Mouse (Mus musculus): ENCODE measurements around the gene Spata18. TPM values are rescaled to one million over a fixed set of nuclear protein-coding genes. Genes with fewer than 3 reads are reported as not detected.

The Spata18 gene
- polyA plus RNA-seq, 1 experiment from 2014 or later = 2.8 TPM

DNA sequence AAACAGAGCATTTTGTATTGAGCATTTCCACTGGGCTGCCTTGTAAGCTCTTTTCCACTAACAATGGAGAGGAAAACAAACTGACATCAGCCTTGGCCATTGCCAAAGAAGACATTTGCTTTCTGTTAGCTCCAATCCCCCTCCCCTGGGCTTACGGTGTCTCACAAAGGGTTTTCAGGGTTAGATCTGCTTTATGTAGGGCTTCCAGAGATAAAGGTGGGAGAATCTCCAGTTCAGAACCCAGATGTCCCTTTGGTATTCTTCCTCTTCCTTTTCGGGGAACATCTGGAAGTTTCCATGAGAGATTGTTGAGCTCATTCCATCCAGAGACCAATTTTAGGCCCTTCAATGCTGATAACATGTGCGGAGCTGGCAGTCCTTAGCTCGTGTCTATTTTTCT, 74.8 kb downstream of the Spata18 start:
- Histone ChIP-seq H3K4me2 (no peak overlapping the region), H3K4me3 (no peak overlapping the region), H3K27ac (no peak overlapping the region), H3K36me3 (no peaks in the 10 kb centered on the region), H3K4me1 (peaks cover 11% of the 10 kb centered on the region; the same call in 1 of the 2 replicates), H3K9ac (no peak overlapping the region), H3K27me3 (peaks cover 11% of the 10 kb centered on the region; the same call in 1 of the 2 replicates), H3K9me3 (no peaks in the 10 kb centered on the region)
- ATAC-seq (ENCODE audit: borderline replicate concordance, extremely low read depth, low FRiP score, low TSS enrichment) = no peak
- WGBS = 80% methylated on average over 4 of the region's 4 CpGs

DNA sequence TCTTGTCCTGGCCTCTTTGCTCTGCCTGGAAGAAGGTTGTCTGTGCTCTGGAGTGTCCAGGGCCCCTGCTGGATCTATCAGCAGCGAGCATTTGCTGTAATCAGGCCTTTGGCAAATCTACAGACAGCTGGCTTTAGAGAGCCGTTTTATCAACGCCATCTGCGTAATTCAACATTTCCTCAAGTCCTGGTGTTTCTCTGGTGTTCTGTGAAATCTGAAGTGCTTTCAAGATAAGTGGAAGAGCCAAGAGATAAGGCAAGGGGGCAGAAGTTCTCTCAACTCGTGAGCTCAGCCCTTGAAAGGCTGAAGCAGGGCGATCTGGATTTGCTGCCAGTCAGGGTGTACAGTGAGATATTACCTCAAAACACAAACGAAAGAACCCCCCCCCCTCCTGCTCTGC, 77.5 kb downstream of the Spata18 start:
- ATAC-seq (ENCODE audit: borderline replicate concordance, extremely low read depth, low FRiP score, low TSS enrichment) = no peak

More for the DNA sequence above, 77.5 kb downstream of the Spata18 start:
- Histone ChIP-seq H3K9ac (no peak overlapping the region), H3K9me3 (no peaks in the 10 kb centered on the region), H3K27me3 (peaks cover 8% of the 10 kb centered on the region; the same call in 1 of the 2 replicates), H3K36me3 (no peaks in the 10 kb centered on the region), H3K4me1 (peaks cover 11% of the 10 kb centered on the region; the same call in 1 of the 2 replicates), H3K27ac (no peak overlapping the region), H3K4me3 (no peak overlapping the region), H3K4me2 (no peak overlapping the region)
- WGBS = 29% methylated on average over 7 of the region's 7 CpGs

Other genes with a start within 250 kb of the Spata18 start
- not detected in 2 replicates for gene Cwh43, start 245.3 kb upstream of the Spata18 start, polyA plus RNA-seq (2015; fragmentation: Nextera tagmentation; extraction: Ambion mirVana)
- gene Dcun1d4, start 170.4 kb upstream of the Spata18 start, polyA plus RNA-seq (2015; fragmentation: Nextera tagmentation; extraction: Ambion mirVana) = 21.3 and 22.8 TPM in 2 replicates
- gene Lrrc66, start 18.9 kb upstream of the Spata18 start, polyA plus RNA-seq (2015; fragmentation: Nextera tagmentation; extraction: Ambion mirVana) = 0.16 TPM in 1 of 2 replicates, not detected in the other
- gene Sgcb, start 3.6 kb upstream of the Spata18 start, polyA plus RNA-seq (2015; fragmentation: Nextera tagmentation; extraction: Ambion mirVana) = 28.3 and 28.9 TPM in 2 replicates

Measured in lung, embryonic 15.5 days (tissue).